Mouse (Mus musculus): Measurements from ENCODE around the gene Zfp157. TPM values are rescaled to one million over a fixed set of nuclear protein-coding genes. Genes with fewer than 3 reads are reported as not detected.

The Zfp157 gene
- polyA plus RNA-seq, 1 experiment from 2014 or later, result 49.3 TPM

Other genes with a start within 250 kb of the Zfp157 start
- gene Mblac1, start 247.2 kb upstream of the Zfp157 start, polyA plus RNA-seq (2014; fragmentation: Nextera tagmentation; extraction: Ambion mirVana), result 8.1 and 8.6 TPM in 2 replicates
- not detected in 2 replicates for gene Nxpe5, start 215.6 kb upstream of the Zfp157 start, polyA plus RNA-seq (2014; fragmentation: Nextera tagmentation; extraction: Ambion mirVana)
- gene Lamtor4, start 186.0 kb upstream of the Zfp157 start, polyA plus RNA-seq (2014; fragmentation: Nextera tagmentation; extraction: Ambion mirVana), result 36.8 and 42.9 TPM in 2 replicates
- gene BC037034, start 177.4 kb upstream of the Zfp157 start, polyA plus RNA-seq (2014; fragmentation: Nextera tagmentation; extraction: Ambion mirVana), result 3.9 and 4.6 TPM in 2 replicates
- 4.0 and 5.4 TPM in 2 replicates for gene Gal3st4, start 168.6 kb upstream of the Zfp157 start, polyA plus RNA-seq (2014; fragmentation: Nextera tagmentation; extraction: Ambion mirVana)
- gene Gm43720, start 161.5 kb upstream of the Zfp157 start, polyA plus RNA-seq (2014; fragmentation: Nextera tagmentation; extraction: Ambion mirVana), result 0.03 TPM in 1 of 2 replicates, not detected in the other
- 10.8 and 11.9 TPM in 2 replicates for gene Gpc2, start 161.5 kb upstream of the Zfp157 start, polyA plus RNA-seq (2014; fragmentation: Nextera tagmentation; extraction: Ambion mirVana)
- 4.0 and 5.8 TPM in 2 replicates for gene Stag3, start 161.2 kb upstream of the Zfp157 start, polyA plus RNA-seq (2014; fragmentation: Nextera tagmentation; extraction: Ambion mirVana)
- not detected in 2 replicates for gene Pvrig, start 99.5 kb upstream of the Zfp157 start, polyA plus RNA-seq (2014; fragmentation: Nextera tagmentation; extraction: Ambion mirVana)
- gene 1700123K08Rik, start 123.2 kb downstream of the Zfp157 start, polyA plus RNA-seq (2014; fragmentation: Nextera tagmentation; extraction: Ambion mirVana), result not detected in 2 replicates
- 79.1 and 91.8 TPM in 2 replicates for gene Zfp68, start 178.3 kb downstream of the Zfp157 start, polyA plus RNA-seq (2014; fragmentation: Nextera tagmentation; extraction: Ambion mirVana)
- 11.7 and 12.3 TPM in 2 replicates for gene A430033K04Rik, start 181.4 kb downstream of the Zfp157 start, polyA plus RNA-seq (2014; fragmentation: Nextera tagmentation; extraction: Ambion mirVana)